Mouse (Mus musculus): Measurements from ENCODE around the gene Lmx1a.

DNA sequence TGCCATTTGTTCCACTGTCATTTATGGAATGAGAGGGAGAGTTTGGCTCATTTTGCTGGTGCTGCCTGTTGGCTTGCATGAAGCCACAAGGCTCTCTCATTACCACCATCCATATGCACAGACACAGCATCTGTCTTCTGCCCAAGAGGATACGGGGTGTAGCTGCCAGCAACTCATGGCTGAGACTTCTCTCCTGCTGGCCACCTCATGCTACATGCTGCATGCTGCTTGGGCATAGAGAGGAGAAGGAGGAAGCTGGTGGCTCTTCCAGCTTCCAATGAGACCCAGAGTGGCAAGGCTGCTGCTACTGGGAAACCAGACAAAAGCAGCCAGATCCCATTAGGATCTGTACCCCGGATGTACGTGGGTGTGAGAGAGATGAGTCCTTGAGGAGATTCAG lies 47.8 kb downstream of the Lmx1a start:
- TF ChIP-seq CTCF (conservative IDR thresholded peaks at IDR 0.05; ENCODE audit: low read length), result no peak
- no peak for TF ChIP-seq POU5F1 (IDR thresholded peaks at IDR 0.05; ENCODE audit: borderline replicate concordance, low read length)
